Mouse (Mus musculus): Measurements from ENCODE around the gene Rps16.

- TF ChIP-seq POLR2A (IDR thresholded peaks at IDR 0.05; ENCODE audit: extremely low read depth, insufficient read depth, low read length): peak; percentile 53; the same call in 1 of the 2 replicates
- no peak for TF ChIP-seq CTCF (IDR thresholded peaks at IDR 0.05; ENCODE audit: low read depth, low read length)
Observed at GRCm38 (mm10) chr7:28350155-28350883, at the start of gene Rps16.

All from liver, adult 2 months (tissue).